Mouse (Mus musculus): Measurements from ENCODE around the gene Otulin. TPM values are rescaled to one million over a fixed set of nuclear protein-coding genes. Genes with fewer than 3 reads are reported as not detected.

Otulin gene
- total RNA-seq, 2 experiments from 2014 or later, result 38.2 to 43.5 TPM

- intact Hi-C loops (cut with DNase I), result no loop called here
- DNase-seq, result no peak
Observed at GRCm38 (mm10) chr15:27518026-27518425, 112.5 kb downstream of the Otulin start.

GRCm38 (mm10) chr15:27516927-27517326, 113.6 kb downstream of the Otulin start:
- no peak for DNase-seq
- intact Hi-C loops (cut with DNase I), result no loop called here

- DNase-seq, result no peak
- intact Hi-C loops (cut with DNase I), result loop anchor here (5.0 kb wide), 1 partner anchor 33 kb away; no protein-coding TSS in a partner anchor
Observed at GRCm38 (mm10) chr15:27508982-27509381, 121.5 kb downstream of the Otulin start.

GRCm38 (mm10) chr15:27508169-27508568, 122.3 kb downstream of the Otulin start:
- no peak for DNase-seq
- intact Hi-C loops (cut with DNase I), result loop anchor here (5.0 kb wide), 1 partner anchor 34 kb away; no protein-coding TSS in a partner anchor

- intact Hi-C loops (cut with DNase I), result loop anchor here (5.0 kb wide), 1 partner anchor 35 kb away; no protein-coding TSS in a partner anchor
- DNase-seq, result no peak
Observed at GRCm38 (mm10) chr15:27506893-27507596, 123.4 kb downstream of the Otulin start.

- no peak for DNase-seq
- intact Hi-C loops (cut with DNase I), result loop anchor here (5.0 kb wide), 1 partner anchor 36 kb away; no protein-coding TSS in a partner anchor
Observed at GRCm38 (mm10) chr15:27506127-27506886, 124.2 kb downstream of the Otulin start.

GRCm38 (mm10) chr15:27503801-27504730, 126.4 kb downstream of the Otulin start:
- no peak for DNase-seq
- intact Hi-C loops (cut with DNase I), result no loop called here

- intact Hi-C loops (cut with DNase I), result no loop called here
- DNase-seq, result peak; percentile 58 to 63
Observed at GRCm38 (mm10) chr15:27503221-27503620, 127.3 kb downstream of the Otulin start.

GRCm38 (mm10) chr15:27502338-27502737, 128.2 kb downstream of the Otulin start:
- no peak for DNase-seq
- intact Hi-C loops (cut with DNase I), result no loop called here

- no peak for DNase-seq
- intact Hi-C loops (cut with DNase I), result no loop called here
Observed at GRCm38 (mm10) chr15:27500390-27500789, 130.1 kb downstream of the Otulin start.

- intact Hi-C loops (cut with DNase I), result no loop called here
- no peak for DNase-seq
Observed at GRCm38 (mm10) chr15:27498078-27498477, 132.4 kb downstream of the Otulin start.

- intact Hi-C loops (cut with DNase I), result no loop called here
- no peak for DNase-seq
Observed at GRCm38 (mm10) chr15:27497300-27497997, 133.0 kb downstream of the Otulin start.

GRCm38 (mm10) chr15:27496596-27497299, 133.7 kb downstream of the Otulin start:
- intact Hi-C loops (cut with DNase I), result no loop called here
- no peak for DNase-seq

- intact Hi-C loops (cut with DNase I), result no loop called here
- DNase-seq, result no peak
Observed at GRCm38 (mm10) chr15:27495981-27496401, 134.5 kb downstream of the Otulin start.

- intact Hi-C loops (cut with DNase I), result no loop called here
Observed at GRCm38 (mm10) chr15:27493516-27493915, 137.0 kb downstream of the Otulin start.

GRCm38 (mm10) chr15:27492734-27493133, 137.8 kb downstream of the Otulin start:
- intact Hi-C loops (cut with DNase I), result no loop called here
- DNase-seq, result no peak

More at GRCm38 (mm10) chr15:27493516-27493915, 137.0 kb downstream of the Otulin start:
- DNase-seq, result no peak
